Mouse (Mus musculus) MEL (cell line): ENCODE measurements around the gene Map3k12. TPM values are rescaled to one million over a fixed set of nuclear protein-coding genes. Genes with fewer than 3 reads are reported as not detected.

Experiments
- DNase-seq: peaks from one replicate; pipeline ENCODE4 v3.0.0; 2011; ENCODE audit warnings: low read depth, low spot score
- H3K27ac ChIP-seq: 2 replicates; pipeline ENCODE4 v1.5.1; 2012; ENCODE audit warnings: low read depth, mild to moderate bottlenecking, control low read depth, low read length, moderate library complexity; ENCODE audit not compliant: control insufficient read depth
- H3K27me3 ChIP-seq, 2 experiments: fragments of 150-350 bp in 1 of 2; sonication (generic) in 1 of 2; 2 replicates each; pipeline ENCODE4 v1.6.1; 2012; ENCODE audit warnings: low read length in 2 of 2, mild to moderate bottlenecking in 2 of 2, improper control_type of control experiment in 1 of 2, moderate library complexity in 1 of 2; ENCODE audit not compliant: insufficient read depth in 2 of 2, control insufficient read depth in 1 of 2
- H3K36me3 ChIP-seq, 2 experiments: 2 replicates each; pipeline ENCODE4 v1.6.1; 2012 to 2014; ENCODE audit warnings: low read length in 2 of 2, improper control_type of control experiment in 1 of 2, inconsistent platforms in 1 of 2, mild to moderate bottlenecking in 1 of 2; ENCODE audit not compliant: insufficient read depth in 2 of 2, control insufficient read depth in 1 of 2
- H3K4me1 ChIP-seq, 2 experiments: fragments of 150-350 bp in 1 of 2; sonication (generic) in 1 of 2; 2 replicates each; pipeline ENCODE4 v1.6.1; 2012; ENCODE audit warnings: low read length in 2 of 2, improper control_type of control experiment in 1 of 2, mild to moderate bottlenecking in 1 of 2; ENCODE audit not compliant: insufficient read depth in 2 of 2, control insufficient read depth in 1 of 2
- H3K4me3 ChIP-seq, 2 experiments: fragments of 150-350 bp in 1 of 2; sonication (generic) in 1 of 2; 2 replicates each; pipeline ENCODE4 v1.5.1; 2012; ENCODE audit warnings: low read depth in 2 of 2, low read length in 2 of 2, mild to moderate bottlenecking in 2 of 2, moderate library complexity in 2 of 2, control low read depth in 1 of 2, improper control_type of control experiment in 1 of 2; ENCODE audit not compliant: control insufficient read depth in 1 of 2, insufficient read depth in 1 of 2
- H3K79me2 ChIP-seq: 2 replicates; pipeline ENCODE4 v1.6.1; 2012; ENCODE audit warnings: mild to moderate bottlenecking, low read length, moderate library complexity; ENCODE audit not compliant: control insufficient read depth, poor library complexity, insufficient read depth
- H3K9ac ChIP-seq: 2 replicates; pipeline ENCODE4 v1.6.1; 2012; ENCODE audit warnings: low read depth, mild to moderate bottlenecking, control low read depth, low read length, moderate library complexity; ENCODE audit not compliant: control insufficient read depth, poor library complexity, severe bottlenecking
- H3K9me3 ChIP-seq: fragments of 150-350 bp; sonication (generic); replicated peaks from 2 replicates; pipeline ENCODE4 v1.6.1; 2012; ENCODE audit warnings: mild to moderate bottlenecking, low read length, improper control_type of control experiment, moderate library complexity; ENCODE audit not compliant: insufficient read depth
- CTCF ChIP-seq, 3 experiments: IDR thresholded peaks in 2 of 3; conservative IDR thresholded peaks in 1 of 3; 2 replicates each; pipeline ENCODE4 v1.5.1; 2011 to 2012; ENCODE audit warnings: low read length in 3 of 3, low read depth in 2 of 3, mild to moderate bottlenecking in 2 of 3, improper control_type of control experiment in 1 of 3, inconsistent platforms in 1 of 3, mixed read lengths in 1 of 3, moderate library complexity in 1 of 3; ENCODE audit not compliant: control insufficient read depth in 1 of 3, insufficient read depth in 1 of 3, poor library complexity in 1 of 3, severe bottlenecking in 1 of 3
- E2F4 ChIP-seq: IDR thresholded peaks from 2 replicates; pipeline ENCODE4 v1.6.1; 2011; ENCODE audit warnings: low read depth, low read length, improper control_type of control experiment, borderline replicate concordance
- ETS1 ChIP-seq: IDR thresholded peaks from 2 replicates; pipeline ENCODE4 v1.6.1; 2012; ENCODE audit warnings: low read depth, mild to moderate bottlenecking, inconsistent platforms, low read length, improper control_type of control experiment, moderate library complexity
- GABPA ChIP-seq: IDR thresholded peaks from 2 replicates; pipeline ENCODE4 v1.6.1; 2012; ENCODE audit warnings: low read depth, mild to moderate bottlenecking, inconsistent platforms, low read length, improper control_type of control experiment, moderate library complexity
- JUND ChIP-seq: IDR thresholded peaks from 2 replicates; pipeline ENCODE4 v1.6.1; 2011; ENCODE audit warnings: low read depth, mild to moderate bottlenecking, improper control_type of control experiment, low read length
- MAX ChIP-seq: IDR thresholded peaks from 2 replicates; pipeline ENCODE4 v1.6.1; 2011; ENCODE audit warnings: low read length, improper control_type of control experiment
- MAZ ChIP-seq: IDR thresholded peaks from 2 replicates; pipeline ENCODE4 v1.6.1; 2012; ENCODE audit warnings: low read depth, mild to moderate bottlenecking, inconsistent platforms, low read length, improper control_type of control experiment
- MEF2A ChIP-seq: IDR thresholded peaks from 2 replicates; pipeline ENCODE4 v1.6.1; 2014; ENCODE audit warnings: low read depth, mild to moderate bottlenecking, inconsistent platforms, low read length, improper control_type of control experiment; ENCODE audit not compliant: poor library complexity, insufficient replicate concordance, severe bottlenecking; ENCODE audit errors: extremely low read depth
- MXI1 ChIP-seq: IDR thresholded peaks from 2 replicates; pipeline ENCODE4 v1.6.1; 2011; ENCODE audit warnings: mild to moderate bottlenecking, low read depth, low read length, improper control_type of control experiment
- MYB ChIP-seq: IDR thresholded peaks from 2 replicates; pipeline ENCODE4 v1.6.1; 2011; ENCODE audit warnings: mild to moderate bottlenecking, low read depth, low read length, improper control_type of control experiment
- NELFE ChIP-seq: IDR thresholded peaks from 2 replicates; pipeline ENCODE4 v1.6.1; 2011; ENCODE audit warnings: low read depth, low read length, improper control_type of control experiment
- NRF1 ChIP-seq: IDR thresholded peaks from 2 replicates; pipeline ENCODE4 v1.6.1; 2014; ENCODE audit warnings: low read depth, mild to moderate bottlenecking, inconsistent platforms, low read length, improper control_type of control experiment, moderate library complexity; ENCODE audit not compliant: poor library complexity, insufficient read depth, severe bottlenecking
- POLR2AphosphoS2 ChIP-seq: IDR thresholded peaks from 2 replicates; pipeline ENCODE4 v1.6.1; 2011; ENCODE audit warnings: low read length, improper control_type of control experiment
- POLR2AphosphoS5 ChIP-seq: IDR thresholded peaks from 2 replicates; pipeline ENCODE4 v1.6.1; 2012; ENCODE audit warnings: low read depth, borderline replicate concordance, mild to moderate bottlenecking, inconsistent platforms, low read length, moderate library complexity, mixed read lengths
- RAD21 ChIP-seq: IDR thresholded peaks from 2 replicates; pipeline ENCODE4 v1.6.1; 2011; ENCODE audit warnings: mild to moderate bottlenecking, low read depth, low read length, improper control_type of control experiment
- SMC3 ChIP-seq: IDR thresholded peaks from 2 replicates; pipeline ENCODE4 v1.6.1; 2011; ENCODE audit warnings: low read depth, low read length, improper control_type of control experiment
- TAL1 ChIP-seq: IDR thresholded peaks from 2 replicates; pipeline ENCODE4 v1.6.1; 2012; ENCODE audit warnings: mild to moderate bottlenecking, inconsistent platforms, low read length, moderate library complexity, mixed read lengths
- TBP ChIP-seq: IDR thresholded peaks from 2 replicates; pipeline ENCODE4 v1.8.0; 2011; ENCODE audit warnings: low read depth, low read length, improper control_type of control experiment
- TCF12 ChIP-seq: IDR thresholded peaks from 2 replicates; pipeline ENCODE4 v1.6.1; 2014; ENCODE audit warnings: low read depth, mild to moderate bottlenecking, inconsistent platforms, low read length, improper control_type of control experiment, moderate library complexity
- USF2 ChIP-seq, 2 experiments: IDR thresholded peaks; 2 replicates each; pipeline ENCODE4 v1.6.1; 2011 to 2012; ENCODE audit warnings: improper control_type of control experiment in 2 of 2, low read length in 2 of 2, borderline replicate concordance in 1 of 2, inconsistent platforms in 1 of 2, low read depth in 1 of 2, mild to moderate bottlenecking in 1 of 2; ENCODE audit not compliant: insufficient read depth in 1 of 2
- ZC3H11A ChIP-seq: IDR thresholded peaks from 2 replicates; pipeline ENCODE4 v1.6.1; 2012; ENCODE audit warnings: low read depth, mild to moderate bottlenecking, inconsistent platforms, low read length, improper control_type of control experiment
- ZKSCAN1 ChIP-seq: IDR thresholded peaks from 2 replicates; pipeline ENCODE4 v1.6.1; 2012; ENCODE audit warnings: low read depth, mild to moderate bottlenecking, inconsistent platforms, low read length, improper control_type of control experiment, moderate library complexity
- polyA plus RNA-seq, 2 experiments: library from polyadenylated mRNA; stranded (reverse) in 1 of 2; unstranded in 1 of 2; fragments of >175 nt in 1 of 2; fragments of >200 nt in 1 of 2; gene quantifications; 2 replicates each; pipeline versions ENCODE4 v1.2.1 to v1.2.4; 2012; ENCODE audit warnings: low replicate concordance in 2 of 2, low read depth in 1 of 2; ENCODE audit not compliant: insufficient read length in 2 of 2, insufficient read depth in 1 of 2, missing spikeins in 1 of 2
- total RNA-seq: library from RNA; depleted of rRNA; stranded (reverse); fragments of 300-350 nt; gene quantifications from 2 replicates; pipeline ENCODE4 v1.2.3, GENCODE M21; 2012

Gene Map3k12
- total and polyA plus RNA-seq, 3 experiments = 1.7 to 2.8 TPM; not detected in 1

DNA sequence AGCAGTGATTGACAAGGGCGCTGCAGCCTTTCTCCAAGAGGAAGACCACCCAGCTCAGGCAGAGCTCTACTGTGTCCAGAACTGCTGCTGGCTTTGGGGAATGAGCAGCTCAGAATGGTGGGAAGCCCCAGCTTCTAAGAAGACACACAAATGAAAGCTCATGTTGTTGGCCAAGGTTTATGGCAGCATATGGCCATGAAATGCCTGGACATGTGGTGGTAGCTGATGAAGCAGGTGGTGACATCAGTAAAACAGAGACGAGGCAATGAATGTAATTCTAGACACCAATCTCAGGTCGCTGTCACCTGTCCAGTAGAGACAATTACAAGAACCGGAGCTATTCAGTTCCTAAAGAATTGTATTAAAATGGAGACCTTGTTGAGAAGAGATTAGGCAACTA lies 27.9 kb upstream of the Map3k12 start:
- Histone ChIP-seq H3K27me3 (no peaks in the 10 kb centered on the region), H3K4me1 (no peaks in the 10 kb centered on the region), H3K27ac (no peak overlapping the region), H3K9ac (no peak overlapping the region), H3K79me2 (no peaks in the 10 kb centered on the region), H3K9me3 (no peaks in the 10 kb centered on the region), H3K4me3 (no peak overlapping the region)
- no peak for DNase-seq
- no peak for TF ChIP-seq E2F4
- no peak for TF ChIP-seq TAL1
- TF ChIP-seq MYB = no peak
- TF ChIP-seq MAZ = no peak
- no peak for TF ChIP-seq CTCF (IDR thresholded peaks at IDR 0.05 in 2 of 3, conservative IDR thresholded peaks at IDR 0.05 in 1 of 3; ENCODE audit: control insufficient read depth in 1 of 3, insufficient read depth in 1 of 3, low read depth in 2 of 3, low read length in 3 of 3, poor library complexity in 1 of 3, severe bottlenecking in 1 of 3)
- no peak for TF ChIP-seq MXI1
- no peak for TF ChIP-seq ZKSCAN1
- no peak for TF ChIP-seq POLR2AphosphoS5
- TF ChIP-seq MAX = no peak
- TF ChIP-seq POLR2AphosphoS2 = no peak
- TF ChIP-seq NRF1 = no peak
- TF ChIP-seq USF2 (IDR thresholded peaks at IDR 0.05; ENCODE audit: borderline replicate concordance in 1 of 2, insufficient read depth in 1 of 2, low read depth in 1 of 2, low read length in 2 of 2) = no peak
- TF ChIP-seq, all 39 proteins: peak for 0
- H3K36me3 ChIP-seq = peaks cover 0 to 25% of the 10 kb centered on the region in 2 experiments; a peak in 2 of 4 replicates

DNA sequence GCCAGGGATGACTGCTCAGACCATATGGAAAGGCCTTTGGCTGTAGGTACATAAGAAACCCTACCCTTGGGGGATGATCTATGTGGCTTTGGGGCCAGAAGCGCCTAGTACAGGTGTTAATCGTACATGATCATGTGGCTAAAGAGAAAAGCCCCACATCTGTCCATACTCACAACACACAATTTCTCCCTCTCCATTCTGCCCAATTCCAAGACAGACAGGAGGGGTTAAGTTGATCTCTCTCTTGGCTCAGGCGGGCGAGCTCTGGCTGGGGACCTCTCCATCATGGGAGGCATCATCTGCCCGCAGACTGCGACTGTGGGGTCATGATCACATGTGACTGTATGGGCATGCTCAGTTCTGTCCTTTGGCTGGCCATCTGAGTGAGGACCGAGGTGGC lies 17.1 kb upstream of the Map3k12 start:
- no peaks in the 10 kb centered on the region for H3K79me2 ChIP-seq
- TF ChIP-seq NELFE (no peak), NRF1 (no peak), GABPA (no peak), ZC3H11A (no peak), JUND (no peak), SMC3 (no peak), MAX (no peak), POLR2AphosphoS5 (no peak), ETS1 (no peak), MYB (no peak), TCF12 (no peak), MAZ (no peak), RAD21 (no peak), CTCF (IDR thresholded peaks at IDR 0.05 in 2 of 3, conservative IDR thresholded peaks at IDR 0.05 in 1 of 3; ENCODE audit: control insufficient read depth in 1 of 3, insufficient read depth in 1 of 3, low read depth in 2 of 3, low read length in 3 of 3, poor library complexity in 1 of 3, severe bottlenecking in 1 of 3) (no peak), MEF2A (no peak), TBP (no peak), MXI1 (no peak)
- H3K27me3 ChIP-seq = no peaks in the 10 kb centered on the region
- H3K27ac ChIP-seq = no peak overlapping the region
- no peaks in the 10 kb centered on the region for H3K4me1 ChIP-seq
- peaks cover 0 to 46% of the 10 kb centered on the region in 2 experiments; a peak in 2 of 4 replicates for H3K36me3 ChIP-seq
- H3K9me3 ChIP-seq = no peaks in the 10 kb centered on the region
- no peak overlapping the region for H3K9ac ChIP-seq
- H3K4me3 ChIP-seq = no peak overlapping the region
- no peak for DNase-seq
